Mouse (Mus musculus) hindbrain, embryonic 16.5 days (tissue): ENCODE data around the gene Spata46. TPM values are rescaled to one million over a fixed set of nuclear protein-coding genes. Genes with fewer than 3 reads are reported as not detected.

ENCODE experiments used
- ATAC-seq: fragments of 200-750 bp; cut with Nextera tagmentation; 2 replicates; pipeline ENCODE4 v1.8.0; 2017; ENCODE audit warnings: moderate TSS enrichment, moderate library complexity
- H3K27ac ChIP-seq: fragments of 300-500 bp; sonication (generic); 2 replicates; pipeline ENCODE4 v1.5.1; 2014; ENCODE audit warnings: low read depth, mild to moderate bottlenecking, control low read depth, low read length, moderate library complexity
- H3K27me3 ChIP-seq: fragments of 300-500 bp; sonication (generic); replicated peaks from 2 replicates; pipeline ENCODE4 v1.6.1; 2014; ENCODE audit warnings: low read length; ENCODE audit not compliant: control insufficient read depth, insufficient read depth
- H3K36me3 ChIP-seq: fragments of 300-500 bp; sonication (generic); 2 replicates; pipeline ENCODE4 v1.6.1; 2014; ENCODE audit warnings: mild to moderate bottlenecking, low read length, moderate library complexity, mixed read lengths; ENCODE audit not compliant: control insufficient read depth, insufficient read depth
- H3K4me1 ChIP-seq: fragments of 300-500 bp; sonication (generic); 2 replicates; pipeline ENCODE4 v1.6.1; 2014; ENCODE audit warnings: low read depth, low read length; ENCODE audit not compliant: control insufficient read depth, insufficient read depth
- H3K4me2 ChIP-seq: fragments of 300-500 bp; sonication (generic); 2 replicates; pipeline ENCODE4 v1.6.1; 2014; ENCODE audit warnings: mild to moderate bottlenecking, low read length, control low read depth, moderate library complexity
- H3K4me3 ChIP-seq: fragments of 300-500 bp; sonication (generic); 2 replicates; pipeline ENCODE4 v1.5.1; 2014; ENCODE audit warnings: mild to moderate bottlenecking, low read length, control low read depth, moderate library complexity
- H3K9ac ChIP-seq: fragments of 300-500 bp; sonication (generic); 2 replicates; pipeline ENCODE4 v1.6.1; 2014; ENCODE audit warnings: low read depth, mild to moderate bottlenecking, control low read depth, low read length, moderate library complexity
- H3K9me3 ChIP-seq: fragments of 300-500 bp; sonication (generic); 2 replicates; pipeline ENCODE4 v1.6.1; 2014; ENCODE audit warnings: mild to moderate bottlenecking, low read length, moderate library complexity; ENCODE audit not compliant: control insufficient read depth
- WGBS: fragments of 180-500 bp; shearing (Covaris S2); extraction: QIAGEN DNeasy Blood & Tissue Kit; methylation state at CpG from one replicate; pipeline ENCODE4 v1.1.7; 2014; 5-methylcytosine and 5-hydroxymethylcytosine counted together
- polyA plus RNA-seq: library from polyadenylated mRNA; unstranded; fragments of >200 nt; fragmentation: Nextera tagmentation; extraction: Ambion mirVana; gene quantifications from 2 replicates; pipeline ENCODE4 v1.2.1, GENCODE M21; 2015

The Spata46 gene
- polyA plus RNA-seq: 0.63 and 0.85 TPM in 2 replicates

DNA sequence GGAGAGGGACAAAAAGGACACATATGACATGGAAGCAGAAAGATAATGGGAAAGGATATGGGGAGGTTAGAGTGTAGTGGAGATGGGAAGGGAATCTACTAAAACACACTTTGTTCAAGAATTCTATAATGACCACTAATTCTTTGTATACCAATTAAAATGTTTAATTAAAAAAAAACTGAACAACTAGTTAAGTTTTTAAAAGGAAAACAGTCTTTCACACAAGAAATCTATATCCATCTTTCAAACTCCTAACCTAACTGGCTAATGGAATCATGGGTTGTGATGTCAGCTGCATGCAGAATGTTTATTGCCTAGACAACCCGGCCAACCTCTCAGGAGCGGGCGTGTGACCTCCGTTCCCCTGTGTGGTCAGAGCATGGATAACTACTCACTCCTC is at the start of gene Spata46:
Spata46 (plus strand) TSS at position 301 of the 400 bp plus-strand sequence.
- WGBS: 84% methylated on average over 4 of the region's 4 CpGs

DNA sequence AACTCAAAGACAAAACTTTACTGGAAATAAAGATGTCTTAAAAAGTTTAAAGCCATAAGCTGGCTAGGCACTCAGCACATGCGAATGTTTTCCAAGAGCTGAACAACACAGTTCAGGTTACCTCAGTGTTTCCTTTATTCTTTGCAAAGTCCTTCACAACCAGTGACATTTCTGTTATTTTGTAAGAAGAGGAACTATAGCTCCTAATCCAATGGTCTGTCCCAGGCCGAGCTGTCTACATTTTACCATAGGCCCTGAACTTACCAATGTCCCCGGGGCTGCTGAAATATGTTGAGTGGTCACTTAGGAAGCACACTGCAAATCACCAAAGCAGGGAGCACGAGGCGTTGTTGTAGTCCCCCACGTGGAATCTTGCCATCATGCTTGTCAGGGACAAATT is 38.3 kb upstream of the Spata46 start:
- H3K36me3 ChIP-seq: no peaks in the 10 kb centered on the region
- no peak for ATAC-seq
- H3K9me3 ChIP-seq: peaks cover 3% of the 10 kb centered on the region; the same call in 1 of the 2 replicates
- no peak overlapping the region for H3K4me3 ChIP-seq
- no peak overlapping the region for H3K9ac ChIP-seq
- H3K4me2 ChIP-seq: no peak overlapping the region
- no peak overlapping the region for H3K27ac ChIP-seq
- no peaks in the 10 kb centered on the region for H3K4me1 ChIP-seq
- H3K27me3 ChIP-seq: no peaks in the 10 kb centered on the region
- 85% methylated on average over 6 of the region's 6 CpGs for WGBS

More for the DNA sequence above, at the start of gene Spata46:
- Histone ChIP-seq H3K27me3 (no peaks in the 10 kb centered on the region), H3K9me3 (no peaks in the 10 kb centered on the region), H3K4me1 (no peaks in the 10 kb centered on the region), H3K4me3 (no peak within 1 kb of the TSS), H3K9ac (no peak within 1 kb of the TSS), H3K27ac (no peak within 1 kb of the TSS), H3K36me3 (no peaks in the 10 kb centered on the region), H3K4me2 (no peak within 1 kb of the TSS)
- no peak for ATAC-seq

DNA sequence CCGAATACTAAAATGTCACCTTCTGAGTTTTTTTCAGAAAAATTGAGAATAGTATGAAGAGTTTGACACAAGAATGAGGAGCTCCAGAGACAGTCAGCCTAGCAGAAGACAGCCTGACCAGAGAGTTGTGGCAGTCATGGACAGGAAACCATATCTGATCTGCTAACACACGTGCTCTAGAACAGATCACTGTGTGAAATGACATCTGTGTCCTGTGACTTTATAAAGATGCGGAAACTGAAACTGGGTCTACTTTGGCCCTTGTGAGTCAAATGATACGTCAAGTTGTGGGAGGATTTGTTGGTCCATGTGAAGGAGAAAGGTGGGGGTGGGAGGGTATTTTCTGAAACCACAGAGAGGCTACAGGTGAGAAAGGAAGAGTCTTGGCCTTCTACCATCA is 37.9 kb upstream of the Spata46 start:
- no peak overlapping the region for H3K27ac ChIP-seq
- no peaks in the 10 kb centered on the region for H3K36me3 ChIP-seq
- H3K4me2 ChIP-seq: no peak overlapping the region
- H3K4me3 ChIP-seq: no peak overlapping the region
- WGBS: 91% methylated on average over 4 of the region's 4 CpGs
- no peaks in the 10 kb centered on the region for H3K27me3 ChIP-seq
- peaks cover 3% of the 10 kb centered on the region; the same call in 1 of the 2 replicates for H3K9me3 ChIP-seq
- H3K9ac ChIP-seq: no peak overlapping the region
- H3K4me1 ChIP-seq: no peaks in the 10 kb centered on the region
- ATAC-seq: no peak

DNA sequence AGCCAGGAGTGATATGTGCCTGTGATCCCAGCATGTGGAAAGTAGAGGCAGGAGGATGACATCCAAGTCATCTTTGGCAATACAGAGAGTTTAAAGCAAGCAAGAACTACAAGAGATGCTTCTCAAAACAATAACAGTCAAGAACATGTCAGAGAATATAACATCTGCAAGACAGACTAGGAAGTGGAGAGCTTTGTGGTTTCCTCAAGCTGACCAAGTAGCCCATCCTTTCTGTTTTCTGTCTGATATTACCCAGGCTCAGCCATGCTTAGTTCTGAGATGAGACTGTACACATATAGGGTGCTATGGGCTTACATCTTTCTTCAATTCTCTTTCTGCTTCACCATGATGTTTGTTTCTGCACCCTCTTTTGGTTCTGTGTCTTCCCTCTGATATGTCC is 35.4 kb upstream of the Spata46 start:
- H3K9me3 ChIP-seq: no peaks in the 10 kb centered on the region
- no peaks in the 10 kb centered on the region for H3K36me3 ChIP-seq
- no peak overlapping the region for H3K9ac ChIP-seq
- no peak overlapping the region for H3K27ac ChIP-seq
- H3K27me3 ChIP-seq: no peaks in the 10 kb centered on the region
- ATAC-seq: no peak
- H3K4me2 ChIP-seq: no peak overlapping the region
- no peak overlapping the region for H3K4me3 ChIP-seq
- H3K4me1 ChIP-seq: no peaks in the 10 kb centered on the region

DNA sequence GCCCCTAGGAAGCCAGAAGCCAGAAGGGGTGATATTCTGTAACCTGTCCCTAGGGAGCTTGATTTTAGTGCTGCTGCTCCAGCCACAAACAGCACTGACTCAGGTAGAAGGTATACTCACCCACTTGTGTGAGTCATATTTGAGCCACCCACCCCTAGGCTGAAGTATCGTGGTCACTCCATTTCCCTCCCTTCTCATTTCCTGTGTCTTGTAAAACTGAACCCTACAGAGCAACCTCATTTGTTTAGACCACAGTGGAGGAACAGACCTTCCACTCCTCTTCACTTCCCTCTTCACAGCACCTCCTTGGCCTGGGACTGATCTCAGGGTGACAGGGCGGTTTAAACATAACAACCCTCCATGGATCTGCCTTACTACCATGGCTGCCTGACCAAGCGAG is 31.6 kb upstream of the Spata46 start, which contains the start of gene Sh2d1b1:
Sh2d1b1 (plus strand) TSS at position 305 of the 400 bp plus-strand sequence.
- ATAC-seq: no peak
- 93% methylated on average over 2 of the region's 3 CpGs for whole genome bisulfite sequencing

DNA sequence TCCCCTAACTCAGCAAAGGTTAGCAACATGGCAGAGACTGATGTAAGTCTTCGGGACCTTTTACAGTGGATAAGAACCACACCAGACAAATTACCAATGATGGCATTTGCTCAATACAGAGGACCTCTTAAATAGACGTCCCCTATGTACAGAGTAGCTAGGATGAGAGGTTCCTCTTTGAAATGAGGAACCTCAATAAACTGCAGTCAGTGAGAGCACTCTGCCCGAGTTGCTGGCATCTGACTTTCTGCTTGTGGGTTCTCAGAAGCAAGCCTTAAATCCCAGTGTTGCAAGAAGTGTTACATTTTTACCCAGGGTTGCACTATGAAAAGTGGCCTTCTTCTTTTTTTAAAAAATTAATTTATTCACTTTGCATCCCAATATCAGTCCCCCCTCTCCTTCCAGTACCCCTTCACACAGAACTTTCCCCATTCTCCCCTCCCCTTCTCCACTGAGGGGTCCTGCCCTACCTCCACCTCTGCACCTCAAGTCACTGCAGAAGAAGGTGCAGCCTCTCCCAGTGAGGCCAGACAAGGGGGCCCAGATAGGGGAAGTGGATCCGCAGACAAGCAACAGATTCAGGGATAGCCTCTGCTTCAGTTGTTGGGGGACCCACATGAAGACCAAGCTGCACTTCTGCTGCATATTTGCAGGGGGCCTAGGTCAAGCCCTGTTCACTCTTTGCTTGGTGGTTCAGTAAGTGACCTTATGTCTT is 26.0 kb upstream of the Spata46 start:
- Histone ChIP-seq H3K9ac (no peak overlapping the region), H3K27me3 (no peaks in the 10 kb centered on the region), H3K4me3 (no peak overlapping the region), H3K4me1 (no peaks in the 10 kb centered on the region), H3K36me3 (no peaks in the 10 kb centered on the region), H3K9me3 (no peaks in the 10 kb centered on the region), H3K4me2 (no peak overlapping the region), H3K27ac (no peak overlapping the region)
- ATAC-seq: no peak
- WGBS: 81% methylated on average over 4 of the region's 4 CpGs

More for the DNA sequence above, 31.6 kb upstream of the Spata46 start, which contains the start of gene Sh2d1b1:
- Histone ChIP-seq H3K4me3 (no peak within 1 kb of the TSS), H3K36me3 (no peaks in the 10 kb centered on the region), H3K27me3 (no peaks in the 10 kb centered on the region), H3K4me1 (no peaks in the 10 kb centered on the region), H3K27ac (no peak within 1 kb of the TSS), H3K4me2 (no peak within 1 kb of the TSS), H3K9me3 (no peaks in the 10 kb centered on the region), H3K9ac (no peak within 1 kb of the TSS)

DNA sequence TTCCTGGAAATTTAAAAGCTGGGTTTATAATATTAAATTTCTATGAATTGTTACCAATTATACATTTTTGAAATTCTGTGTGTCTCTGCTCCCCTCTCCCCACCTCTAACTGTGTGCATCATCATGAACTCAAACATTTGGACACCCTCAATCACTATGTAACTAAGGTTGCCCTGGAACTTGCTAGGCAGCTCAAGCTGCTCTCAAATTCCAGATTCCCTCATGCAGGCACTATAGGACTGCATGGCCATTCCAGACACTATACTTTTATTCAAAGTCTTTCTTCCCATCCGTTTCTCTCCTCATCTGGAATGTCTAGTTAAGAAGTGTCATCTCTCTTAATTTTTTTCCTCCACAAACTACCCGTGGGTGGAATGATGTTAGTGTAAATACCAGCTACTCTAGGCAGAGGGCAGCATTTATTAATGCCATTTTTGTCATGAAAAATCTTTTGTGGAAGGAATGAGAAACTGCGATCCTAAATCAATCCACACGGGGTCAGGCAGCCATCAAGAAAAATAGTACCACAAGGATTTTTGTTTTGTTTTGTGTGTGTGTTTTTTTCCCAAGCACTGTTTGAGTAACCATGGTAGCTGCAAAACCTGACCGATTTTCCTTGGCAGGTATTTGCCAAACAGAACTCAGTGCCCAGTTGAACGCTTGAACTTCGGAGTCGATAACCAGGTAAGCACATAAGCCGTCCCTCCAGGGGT is 16.2 kb upstream of the Spata46 start:
- no peak overlapping the region for H3K9ac ChIP-seq
- 35% methylated on average over 9 of the region's 9 CpGs for WGBS
- H3K27ac ChIP-seq: no peak overlapping the region
- peak overlapping the region; percentile 35; the same call in 1 of the 2 replicates for H3K4me2 ChIP-seq
- H3K36me3 ChIP-seq: no peaks in the 10 kb centered on the region
- H3K4me1 ChIP-seq: no peaks in the 10 kb centered on the region
- no peaks in the 10 kb centered on the region for H3K27me3 ChIP-seq
- no peak overlapping the region for H3K4me3 ChIP-seq
- H3K9me3 ChIP-seq: no peaks in the 10 kb centered on the region
- peak; percentile 78 for ATAC-seq

DNA sequence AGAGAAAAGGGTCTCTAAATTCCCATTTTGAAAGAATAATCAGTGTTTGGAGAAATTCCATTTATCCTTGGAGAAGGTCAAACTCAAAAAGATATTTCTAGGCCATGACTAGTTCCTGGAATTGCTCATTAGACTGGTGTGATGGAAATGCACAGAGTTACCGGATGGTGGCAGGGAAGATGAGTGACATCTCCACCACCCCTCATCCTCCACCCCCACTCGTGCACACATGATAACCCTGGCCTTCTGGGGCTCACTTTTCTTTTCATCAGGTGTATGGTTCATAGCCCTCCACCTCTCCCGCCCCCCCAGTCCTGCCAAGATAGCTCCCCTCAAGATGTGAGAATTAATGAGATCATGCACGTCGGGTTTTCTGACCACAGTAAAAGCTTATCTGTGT is 15.3 kb upstream of the Spata46 start:
- H3K9me3 ChIP-seq: no peaks in the 10 kb centered on the region
- H3K27ac ChIP-seq: no peak overlapping the region
- 76% methylated on average over 5 of the region's 5 CpGs for WGBS
- no peaks in the 10 kb centered on the region for H3K36me3 ChIP-seq
- ATAC-seq: no peak
- no peak overlapping the region for H3K9ac ChIP-seq
- H3K4me1 ChIP-seq: no peaks in the 10 kb centered on the region
- H3K27me3 ChIP-seq: no peaks in the 10 kb centered on the region
- no peak overlapping the region for H3K4me2 ChIP-seq
- H3K4me3 ChIP-seq: no peak overlapping the region

DNA sequence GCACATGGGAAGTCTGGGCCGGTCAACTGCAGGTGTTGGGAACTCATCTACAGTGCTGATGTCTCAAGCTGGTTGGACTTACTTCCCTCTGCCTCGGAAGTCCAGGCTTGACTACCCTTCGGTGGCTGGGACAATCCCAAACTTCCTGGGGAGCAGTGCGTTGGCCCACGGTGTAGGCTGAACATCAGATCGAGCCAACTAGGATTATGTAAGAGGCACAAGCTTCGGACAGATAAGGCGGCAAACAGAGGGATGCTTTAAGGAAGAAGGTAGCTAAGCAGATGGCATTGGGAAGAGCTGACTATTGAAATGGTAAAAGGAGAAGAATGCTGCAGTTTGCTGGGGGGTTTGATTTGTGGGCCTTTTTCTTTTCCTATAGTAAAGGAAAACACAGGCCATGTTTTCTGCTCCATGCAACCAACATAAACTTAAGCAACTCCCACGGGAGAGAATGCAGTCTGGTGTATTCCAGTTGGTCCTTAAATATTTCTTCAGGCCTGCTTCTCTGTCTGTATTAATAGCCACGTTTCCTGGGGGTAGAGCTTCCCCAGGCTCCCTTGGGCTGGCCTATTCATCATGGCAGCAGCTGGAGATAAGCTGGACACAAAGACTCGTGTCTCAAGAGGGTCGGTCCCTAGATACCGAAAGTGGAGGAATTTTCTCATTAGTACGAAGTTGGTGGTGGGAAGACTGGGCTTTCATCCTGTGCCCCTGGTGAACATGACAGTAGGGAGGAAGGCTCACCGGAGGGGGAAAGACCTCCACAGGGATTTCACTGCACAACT is 13.6 kb upstream of the Spata46 start:
- no peak overlapping the region for H3K4me3 ChIP-seq
- H3K36me3 ChIP-seq: no peaks in the 10 kb centered on the region
- H3K4me2 ChIP-seq: no peak overlapping the region
- H3K9ac ChIP-seq: no peak overlapping the region
- no peaks in the 10 kb centered on the region for H3K27me3 ChIP-seq
- WGBS: 59% methylated on average over 15 of the region's 15 CpGs
- no peak overlapping the region for H3K27ac ChIP-seq
- no peak for ATAC-seq
- H3K4me1 ChIP-seq: no peaks in the 10 kb centered on the region
- no peaks in the 10 kb centered on the region for H3K9me3 ChIP-seq
